Mouse (Mus musculus): Measurements from ENCODE around the gene Trim40. TPM values are rescaled to one million over a fixed set of nuclear protein-coding genes. Genes with fewer than 3 reads are reported as not detected.

The Trim40 gene
- total RNA-seq (2021) = not detected
- long read RNA-seq, experiment 1 = 0 reads
- long read RNA-seq, experiment 2 = 0 reads

DNA sequence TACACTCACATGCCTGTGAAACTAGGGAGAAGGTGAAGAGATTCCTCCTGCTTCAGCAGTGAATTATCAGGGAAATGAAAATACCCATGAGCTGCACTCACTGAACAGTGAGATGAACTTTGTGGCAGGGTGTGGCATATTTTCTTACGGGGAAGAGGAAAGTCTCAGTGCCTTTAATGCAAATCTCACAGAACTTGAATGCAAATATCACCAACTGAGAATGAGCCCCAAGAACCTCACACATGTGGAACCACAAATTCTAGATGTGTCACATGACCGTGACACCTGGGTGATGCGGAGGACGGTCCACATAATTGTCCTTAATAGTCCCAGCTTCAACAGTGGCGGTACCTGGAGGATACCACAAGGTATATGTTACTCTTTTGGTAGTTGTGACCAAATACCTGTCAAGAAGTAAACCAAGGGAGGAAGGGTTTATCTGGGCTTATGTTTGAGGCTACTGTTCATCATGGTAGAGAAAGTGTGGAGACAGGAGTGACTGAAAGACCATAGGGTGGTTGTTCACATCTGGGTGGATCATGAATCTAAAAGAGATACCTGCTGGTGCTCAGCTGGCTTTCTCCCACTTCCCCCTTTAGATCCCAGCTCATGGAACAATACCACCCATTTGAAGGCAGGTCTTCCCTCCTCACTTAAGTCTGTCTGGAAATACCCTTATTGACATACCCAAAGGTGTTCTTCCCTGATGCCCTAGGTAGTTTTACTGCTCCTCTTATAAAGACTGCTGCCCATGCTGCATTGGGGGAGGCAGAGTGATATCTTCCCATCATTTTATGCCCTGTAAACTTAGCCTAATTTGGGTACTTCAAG is at the start of gene Trim40:
Gene Trim40 (minus strand): TSS at position 51 of the 831 bp plus-strand sequence.
- no peak for DNase-seq (ENCODE audit: low spot score)

DNA sequence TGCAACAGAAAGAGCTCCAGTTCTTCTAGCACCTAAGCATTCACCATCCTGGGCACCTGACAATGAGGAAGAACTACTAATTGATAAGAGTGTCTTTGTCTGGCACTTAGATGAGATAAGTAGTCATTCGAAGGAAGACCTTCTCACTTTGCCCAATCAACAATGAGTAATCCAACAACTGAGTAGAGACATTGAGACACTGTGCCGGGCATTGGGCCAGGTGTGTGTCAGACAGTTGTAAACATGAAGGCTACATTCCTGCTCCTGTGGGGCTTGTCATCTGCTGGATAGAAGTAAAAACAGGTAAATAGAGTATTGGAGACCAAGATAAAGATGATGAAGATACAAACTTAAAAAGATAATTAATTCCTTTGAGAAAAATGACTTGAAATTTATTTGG is 48.1 kb upstream of the Trim40 start:
- no peak for DNase-seq (ENCODE audit: low spot score)

DNA sequence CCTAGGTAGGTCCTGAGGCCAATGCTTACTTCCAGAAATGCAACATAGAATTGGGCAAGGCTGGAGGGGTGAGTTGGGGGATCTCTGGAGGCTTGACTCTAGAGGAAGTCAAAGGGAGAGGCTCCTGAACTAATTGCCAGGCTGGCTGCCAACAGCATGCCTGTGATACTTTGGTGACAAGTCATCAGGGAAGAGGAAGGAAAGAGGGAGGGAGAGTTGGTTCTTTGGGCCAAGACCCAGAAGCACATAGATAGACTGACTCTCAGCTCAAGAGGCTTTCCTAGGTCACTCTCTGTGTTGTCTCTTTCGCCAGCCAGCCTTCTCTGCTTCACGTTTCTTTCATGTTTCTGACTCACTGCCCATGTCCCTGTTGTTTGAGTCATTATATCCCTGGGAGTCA is 41.9 kb upstream of the Trim40 start:
- no peak for DNase-seq (ENCODE audit: low spot score)

DNA sequence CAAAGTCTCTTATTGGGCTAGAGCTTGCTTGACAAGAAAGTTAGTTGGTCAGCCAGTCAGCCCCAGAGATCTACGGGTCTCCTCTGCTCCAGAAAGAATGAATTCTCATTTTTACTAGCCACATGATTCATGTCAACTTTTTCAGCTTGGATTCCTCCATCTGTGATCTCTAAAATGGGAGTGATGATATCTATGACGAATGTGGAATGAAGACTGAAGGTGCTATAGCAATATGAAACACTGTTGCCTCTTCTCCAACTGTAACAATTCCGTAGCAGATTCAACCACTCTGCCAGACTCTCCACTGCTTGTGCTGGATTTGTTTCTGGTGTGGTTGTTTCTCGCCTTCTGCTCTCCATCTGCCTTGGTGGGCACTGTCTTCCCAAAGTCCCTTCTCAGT is 41.2 kb upstream of the Trim40 start:
- no peak for DNase-seq (ENCODE audit: low spot score)

- no peak for DNase-seq (ENCODE audit: low spot score)
Measured at GRCm38 (mm10) chr17:36930233-36930632, 40.3 kb upstream of the Trim40 start.

- no peak for DNase-seq (ENCODE audit: low spot score)
Measured at GRCm38 (mm10) chr17:36929236-36929932, 39.5 kb upstream of the Trim40 start.

DNA sequence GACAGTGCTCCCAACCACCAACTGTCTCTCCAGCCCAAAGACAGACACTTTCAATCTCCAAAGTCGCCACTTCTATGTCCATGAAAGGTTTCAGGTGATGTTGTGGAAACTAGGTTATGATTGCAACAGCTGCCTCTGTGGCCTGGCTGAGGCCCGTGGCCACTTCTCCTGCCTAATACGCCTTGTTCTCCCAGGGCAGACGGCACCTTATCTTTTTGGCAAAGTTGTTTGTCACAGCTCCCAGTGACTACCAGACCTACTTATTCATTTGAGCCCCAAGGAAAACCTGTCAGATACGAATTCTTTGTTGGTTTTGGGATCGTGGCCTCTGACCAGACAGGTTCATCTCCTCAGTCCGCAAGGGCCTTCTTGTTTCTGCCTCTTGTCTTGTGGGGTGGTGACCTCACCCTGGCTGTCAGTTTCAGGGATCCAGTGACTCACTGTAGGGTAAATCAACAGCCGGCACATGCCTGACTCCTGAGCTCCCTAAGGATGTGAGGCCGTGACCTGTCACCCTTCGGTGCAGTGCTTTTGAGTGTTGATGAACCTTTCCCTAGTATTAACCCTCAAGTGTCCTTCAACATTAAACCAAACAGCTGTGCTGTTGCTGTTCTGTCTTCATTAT is 37.7 kb upstream of the Trim40 start:
- no peak for DNase-seq (ENCODE audit: low spot score)

DNA sequence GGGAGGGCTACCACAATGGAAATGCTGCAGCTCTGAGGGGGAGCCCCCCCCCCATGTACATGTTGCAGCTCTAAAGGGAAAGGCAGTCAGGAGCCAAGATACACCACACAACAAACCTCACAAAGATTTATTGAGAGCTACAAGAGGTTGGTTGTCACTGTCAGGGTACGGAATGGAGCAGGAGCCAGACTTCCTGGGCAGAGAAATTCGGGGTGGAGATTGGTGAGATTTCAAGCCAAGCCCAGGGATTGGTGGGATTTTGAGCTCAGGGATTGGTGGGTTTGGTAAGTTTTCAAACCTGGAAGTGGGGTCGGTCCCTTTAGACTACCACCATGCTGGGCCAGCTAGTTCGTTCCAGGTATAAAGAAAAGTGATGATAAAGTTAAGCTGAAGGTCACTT is 33.6 kb upstream of the Trim40 start:
- DNase-seq (ENCODE audit: low spot score) = no peak

- DNase-seq (ENCODE audit: low spot score) = no peak
Measured at GRCm38 (mm10) chr17:36922715-36923114, 32.8 kb upstream of the Trim40 start.

DNA sequence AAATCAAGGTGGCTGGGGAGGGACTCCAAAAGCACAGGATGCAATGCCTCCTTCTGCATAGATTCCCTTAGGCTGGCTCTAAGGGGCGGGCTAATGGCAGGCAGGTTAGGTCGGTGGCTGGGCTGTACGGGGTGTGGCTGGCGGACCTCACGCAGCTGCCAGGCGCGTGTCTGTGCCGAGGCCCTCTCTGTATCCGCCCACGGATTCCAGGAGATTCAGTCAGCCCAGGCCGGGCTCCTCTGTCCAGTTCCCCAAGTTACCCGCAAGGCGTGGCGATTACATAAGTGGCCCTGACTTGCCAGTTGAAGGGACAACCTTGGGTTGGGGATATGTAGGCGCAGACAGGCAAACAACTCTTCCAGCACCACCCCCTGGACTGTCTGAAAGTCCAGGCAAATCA is 30.3 kb upstream of the Trim40 start:
- no peak for DNase-seq (ENCODE audit: low spot score)

DNA sequence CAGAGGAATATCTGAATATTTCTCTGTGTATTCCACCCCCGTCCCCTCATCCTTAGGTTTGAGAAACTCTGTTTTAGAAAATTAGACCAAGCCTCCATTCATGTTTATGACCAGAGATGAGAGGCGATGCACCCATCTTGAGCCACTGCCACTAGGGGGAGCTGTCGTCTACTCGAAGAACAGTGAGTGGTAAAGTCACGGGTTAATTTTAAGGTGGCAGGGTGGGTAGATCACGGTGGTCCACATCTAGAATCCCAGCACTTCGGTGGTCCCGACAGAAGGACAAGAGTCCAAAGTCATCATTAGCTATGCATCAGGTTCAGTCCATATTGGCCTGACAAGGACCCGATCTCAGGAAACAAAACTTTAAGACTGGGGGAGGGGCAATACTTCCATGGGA is 25.2 kb upstream of the Trim40 start:
- DNase-seq (ENCODE audit: low spot score) = peak; percentile 24

DNA sequence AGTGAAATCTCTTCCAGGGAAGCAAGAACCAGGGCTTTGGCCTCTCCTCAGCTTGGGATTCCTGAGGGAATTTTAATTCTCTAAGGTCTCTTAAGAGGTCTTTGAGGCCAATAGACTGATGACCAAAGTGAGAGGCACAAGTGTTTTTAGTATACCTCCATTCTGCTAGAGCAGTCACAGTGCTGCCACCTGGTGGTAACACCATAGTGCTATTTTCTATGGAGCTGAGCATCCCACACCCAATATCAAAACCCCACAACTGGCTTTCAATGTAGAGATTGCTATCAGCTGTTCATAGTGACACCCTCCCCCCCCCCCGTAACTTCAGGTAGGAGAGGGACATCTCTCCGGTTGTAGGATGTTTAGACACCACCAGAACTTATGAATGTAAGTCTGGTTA is 24.2 kb upstream of the Trim40 start:
- DNase-seq (ENCODE audit: low spot score) = peak; percentile 64

DNA sequence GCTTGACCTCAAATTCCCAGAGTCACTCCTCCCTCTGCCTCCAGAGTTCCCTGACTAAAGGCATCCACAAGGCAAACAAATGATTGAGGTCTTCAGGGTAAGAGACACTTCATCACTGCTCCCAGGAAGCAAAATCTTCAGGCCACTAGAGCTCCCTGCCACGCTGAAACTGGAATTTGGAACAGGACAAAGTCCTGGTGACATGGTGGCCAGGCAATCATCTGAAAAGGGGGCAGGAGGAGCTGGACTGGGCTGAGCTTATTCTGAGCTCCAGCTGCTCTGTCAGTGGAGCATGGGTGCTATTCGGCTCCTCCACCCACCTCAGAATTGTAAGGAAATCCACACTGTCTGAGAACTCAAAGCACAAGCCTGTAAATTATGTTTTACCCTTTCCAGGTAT is 22.1 kb upstream of the Trim40 start:
- no peak for DNase-seq (ENCODE audit: low spot score)

GRCm38 (mm10) chr17:36909802-36910201 is 19.9 kb upstream of the Trim40 start:
- DNase-seq (ENCODE audit: low spot score) = no peak

DNA sequence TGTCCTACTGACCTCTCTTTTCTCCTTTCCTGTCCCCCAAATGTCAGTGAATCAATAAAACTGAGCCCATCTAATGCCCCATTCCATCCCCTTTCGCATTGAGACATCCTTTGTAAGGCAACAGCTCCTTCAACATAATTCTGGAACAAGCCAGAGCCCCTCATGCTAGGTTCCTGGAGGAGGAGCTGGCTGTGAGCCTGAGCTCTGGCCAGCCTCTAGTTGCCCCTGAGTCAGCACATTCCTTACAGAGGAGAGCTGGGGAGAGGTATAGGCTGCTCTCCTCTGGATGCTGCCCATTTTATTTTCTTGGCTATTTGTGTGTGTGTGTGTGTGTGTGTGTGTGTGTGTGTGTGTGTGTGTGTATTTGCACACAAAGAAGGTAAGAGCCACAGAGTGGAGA is 18.3 kb upstream of the Trim40 start:
- no peak for DNase-seq (ENCODE audit: low spot score)

GRCm38 (mm10) chr17:36903651-36904050 is 13.7 kb upstream of the Trim40 start:
- no peak for DNase-seq (ENCODE audit: low spot score)

GRCm38 (mm10) chr17:36900691-36901090 is 10.8 kb upstream of the Trim40 start:
- DNase-seq (ENCODE audit: low spot score) = no peak

DNA sequence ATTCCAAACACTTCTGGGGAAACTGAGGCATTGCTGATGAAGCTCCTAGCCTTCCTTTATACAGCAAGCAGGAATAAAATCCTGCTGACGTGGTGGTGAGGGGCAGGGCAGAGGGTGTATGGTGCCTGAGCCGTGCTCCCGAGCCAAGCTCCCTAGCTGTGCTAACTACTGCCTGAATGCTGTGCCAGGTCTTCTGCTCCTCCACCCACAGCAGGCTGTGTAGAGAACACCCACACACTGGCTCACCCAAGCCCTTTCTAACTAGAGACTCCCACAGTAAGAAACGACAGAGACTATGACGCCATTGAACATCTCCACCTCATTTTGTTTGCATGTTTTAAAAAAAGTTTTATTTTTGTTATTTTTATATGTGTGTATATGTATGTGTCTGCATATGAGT is 10.1 kb upstream of the Trim40 start:
- DNase-seq (ENCODE audit: low spot score) = no peak

DNA sequence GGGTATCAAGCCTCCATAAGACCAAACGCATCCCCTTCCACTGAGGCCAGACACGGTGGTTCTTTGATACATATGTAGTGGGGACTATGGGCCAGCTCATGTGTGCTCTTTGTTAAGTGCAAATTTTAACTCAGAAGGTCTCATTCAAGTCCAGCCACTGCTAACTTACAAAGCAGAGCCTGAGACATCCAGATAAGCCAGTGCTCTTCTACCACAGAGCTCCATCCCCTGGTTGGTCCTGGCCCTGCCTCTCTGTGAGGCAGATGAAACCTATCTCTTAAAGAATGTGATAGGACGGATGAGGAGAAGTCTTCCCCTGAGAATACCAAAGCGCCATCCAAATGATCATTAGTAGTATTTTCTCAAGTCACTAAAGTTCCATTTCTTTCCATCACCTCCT is 9.5 kb upstream of the Trim40 start:
- DNase-seq (ENCODE audit: low spot score) = no peak

GRCm38 (mm10) chr17:36897552-36898205 is 7.8 kb upstream of the Trim40 start, which contains the start of gene Trim31:
TSS of gene Trim31 (plus strand) at chr17:36898118.
- no peak for DNase-seq (ENCODE audit: low spot score)

GRCm38 (mm10) chr17:36897065-36897464 is 7.1 kb upstream of the Trim40 start:
- DNase-seq (ENCODE audit: low spot score) = no peak

DNA sequence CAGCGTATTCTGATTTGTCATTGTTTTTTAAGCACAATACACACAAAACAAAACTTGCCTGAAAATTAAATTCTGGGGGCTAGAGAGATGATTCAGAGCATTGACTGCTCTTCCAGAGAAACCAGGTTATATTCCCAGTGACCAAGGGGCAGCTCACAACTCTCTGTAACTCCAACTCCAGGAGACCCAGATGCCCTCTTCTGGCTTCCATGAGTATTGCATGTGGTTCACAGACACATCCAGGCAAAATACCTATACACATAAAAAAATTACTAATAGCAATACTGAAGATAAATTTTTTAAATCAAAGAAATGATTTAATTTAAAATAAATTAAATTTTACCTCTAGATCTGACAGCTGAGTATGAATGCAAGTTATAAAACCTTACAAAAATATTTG is 6.7 kb upstream of the Trim40 start:
- DNase-seq (ENCODE audit: low spot score) = peak; percentile 34
